Mouse (Mus musculus) monocyte, adult 2 months (primary cell): ENCODE results near the gene Ciita.

ENCODE experiments used
- DNase-seq, 2 experiments: peaks; one replicate each; pipeline ENCODE4 v3.0.0; 2022; ENCODE audit warnings: low spot score in 2 of 2, low read depth in 1 of 2

Gene Ciita

GRCm38 (mm10) chr16:10479857-10480256, at the start of gene Ciita:
Ciita (plus strand) TSS chr16:10480059.
- no peak for DNase-seq

- DNase-seq: no peak
Measured at GRCm38 (mm10) chr16:10431911-10432310, 47.9 kb upstream of the Ciita start.

GRCm38 (mm10) chr16:10432387-10432786, 47.5 kb upstream of the Ciita start:
- no peak for DNase-seq

- DNase-seq: no peak
Measured at GRCm38 (mm10) chr16:10433344-10433743, 46.5 kb upstream of the Ciita start.

- DNase-seq: peak in 1 of 2 experiments; percentile 37
Measured at GRCm38 (mm10) chr16:10436166-10436565, 43.7 kb upstream of the Ciita start.

GRCm38 (mm10) chr16:10438055-10438454, 41.8 kb upstream of the Ciita start:
- no peak for DNase-seq

- peak in 1 of 2 experiments; percentile 14 for DNase-seq
Measured at GRCm38 (mm10) chr16:10441328-10441727, 38.5 kb upstream of the Ciita start.

- DNase-seq: no peak
Measured at GRCm38 (mm10) chr16:10441761-10442160, 38.1 kb upstream of the Ciita start.

GRCm38 (mm10) chr16:10443723-10444122, 36.1 kb upstream of the Ciita start:
- no peak for DNase-seq

GRCm38 (mm10) chr16:10446573-10447263, 33.1 kb upstream of the Ciita start:
- DNase-seq: no peak

- no peak for DNase-seq
Measured at GRCm38 (mm10) chr16:10447264-10447594, 32.6 kb upstream of the Ciita start, which contains the start of gene Tvp23a. Tvp23a (minus strand) TSS chr16:10447362.

GRCm38 (mm10) chr16:10447781-10448180, 32.1 kb upstream of the Ciita start:
- DNase-seq: no peak

- no peak for DNase-seq
Measured at GRCm38 (mm10) chr16:10448931-10449330, 30.9 kb upstream of the Ciita start.

- no peak for DNase-seq
Measured at GRCm38 (mm10) chr16:10451906-10452305, 28.0 kb upstream of the Ciita start.

GRCm38 (mm10) chr16:10452445-10452896, 27.4 kb upstream of the Ciita start:
- DNase-seq: peak; percentile 21 to 69

GRCm38 (mm10) chr16:10453872-10454582, 25.8 kb upstream of the Ciita start:
- no peak for DNase-seq

GRCm38 (mm10) chr16:10454583-10454974, 25.3 kb upstream of the Ciita start:
- DNase-seq: no peak

- DNase-seq: no peak
Measured at GRCm38 (mm10) chr16:10460188-10460587, 19.7 kb upstream of the Ciita start.

- no peak for DNase-seq
Measured at GRCm38 (mm10) chr16:10461178-10461577, 18.7 kb upstream of the Ciita start.

GRCm38 (mm10) chr16:10465011-10465681, 14.7 kb upstream of the Ciita start:
- no peak for DNase-seq

- DNase-seq: no peak
Measured at GRCm38 (mm10) chr16:10467391-10468107, 12.3 kb upstream of the Ciita start.
